Mouse (Mus musculus) stomach, postnatal 0 days (tissue): ENCODE data around the gene Gnb1. TPM values are rescaled to one million over a fixed set of nuclear protein-coding genes. Genes with fewer than 3 reads are reported as not detected.

Experiments
- ATAC-seq: fragments of 200-750 bp; cut with Nextera tagmentation; 2 replicates; pipeline ENCODE4 v1.8.0; 2017; ENCODE audit not compliant: low FRiP score, low TSS enrichment
- DNase-seq: peaks from one replicate; pipeline ENCODE4 v3.0.0-alpha.2; 2016; ENCODE audit warnings: low spot score
- H3K27ac ChIP-seq: fragments of 300-500 bp; sonication (generic); replicated peaks from 2 replicates; pipeline ENCODE4 v1.5.1; 2014; ENCODE audit warnings: mild to moderate bottlenecking, control low read depth
- H3K27me3 ChIP-seq: fragments of 300-500 bp; sonication (generic); 2 replicates; pipeline ENCODE4 v1.6.1; 2014; ENCODE audit warnings: low read length; ENCODE audit not compliant: control insufficient read depth, insufficient read depth
- H3K36me3 ChIP-seq: fragments of 300-500 bp; sonication (generic); 2 replicates; pipeline ENCODE4 v1.6.1; 2014; ENCODE audit warnings: low read length, mixed read lengths; ENCODE audit not compliant: control insufficient read depth, insufficient read depth
- H3K4me1 ChIP-seq: fragments of 300-500 bp; sonication (generic); replicated peaks from 2 replicates; pipeline ENCODE4 v1.6.1; 2014; ENCODE audit warnings: antibody characterized with exemption; ENCODE audit not compliant: control insufficient read depth, insufficient read depth
- H3K4me2 ChIP-seq: fragments of 300-500 bp; sonication (generic); replicated peaks from 2 replicates; pipeline ENCODE4 v1.6.1; 2014; ENCODE audit warnings: low read depth, mild to moderate bottlenecking, control low read depth, moderate library complexity
- H3K4me3 ChIP-seq: fragments of 300-500 bp; sonication (generic); 2 replicates; pipeline ENCODE4 v1.5.1; 2014; ENCODE audit warnings: low read depth, low read length, control low read depth
- H3K9ac ChIP-seq: fragments of 300-500 bp; sonication (generic); 2 replicates; pipeline ENCODE4 v1.6.1; 2014; ENCODE audit warnings: mild to moderate bottlenecking, low read length, control low read depth, mixed read lengths
- H3K9me3 ChIP-seq: fragments of 300-500 bp; sonication (generic); 2 replicates; pipeline ENCODE4 v1.6.1; 2016; ENCODE audit warnings: low read length; ENCODE audit not compliant: control insufficient read depth
- CTCF ChIP-seq: IDR thresholded peaks from 2 replicates; pipeline ENCODE4 v1.5.1; 2016; ENCODE audit warnings: antibody characterized with exemption, low read depth, mild to moderate bottlenecking, moderate library complexity
- EP300 ChIP-seq: optimal IDR thresholded peaks from 2 replicates; pipeline ENCODE3; 2016; ENCODE audit warnings: antibody characterized with exemption
- WGBS: fragments of 180-500 bp; shearing (Covaris S2); extraction: QIAGEN DNeasy Blood & Tissue Kit; methylation state at CpG from one replicate; pipeline ENCODE4 v1.1.7; 2014; 5-methylcytosine and 5-hydroxymethylcytosine counted together
- polyA plus RNA-seq: library from polyadenylated mRNA; unstranded; fragments of >200 nt; fragmentation: Nextera tagmentation; extraction: Ambion mirVana; gene quantifications from 2 replicates; pipeline ENCODE4 v1.2.1, GENCODE M21; 2015

Gnb1 gene
- 263 and 272 TPM in 2 replicates for polyA plus RNA-seq

DNA sequence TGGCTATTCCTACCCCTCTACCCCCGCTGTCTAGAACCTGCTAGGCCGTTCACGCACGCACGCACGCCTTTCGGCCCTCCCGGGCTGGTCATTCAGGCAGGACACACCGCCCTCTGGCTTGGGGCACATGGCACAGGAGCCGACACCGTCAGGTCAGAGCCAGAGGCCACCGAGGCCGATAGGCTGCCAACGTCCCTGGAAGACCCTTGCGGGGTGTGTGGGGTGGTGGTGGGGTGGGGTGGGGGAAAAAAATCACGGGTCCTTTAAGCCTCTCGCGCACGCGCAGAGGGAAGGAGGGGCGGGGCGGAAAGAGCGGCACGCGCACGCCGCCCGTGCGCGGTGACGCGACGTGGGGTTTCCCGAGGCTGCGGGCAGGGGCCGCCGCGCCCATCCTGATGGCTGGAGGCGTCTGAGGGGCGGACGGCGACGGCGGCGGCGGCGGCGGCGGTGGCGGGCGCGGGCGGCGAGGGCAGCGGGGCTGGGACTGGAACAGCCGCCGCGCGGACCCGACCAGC, at the start of gene Gnb1:
Gene Gnb1, plus strand, starts transcription at position 372 of the 515 bp plus-strand sequence.
- peak; percentile 77 for ATAC-seq
- Histone ChIP-seq H3K27me3 (no peaks in the 10 kb centered on the region), H3K4me2 (peak within 1 kb of the TSS; percentile 75), H3K4me3 (peak within 1 kb of the TSS; percentile 99), H3K36me3 (no peaks in the 10 kb centered on the region), H3K27ac (peak within 1 kb of the TSS; percentile 97), H3K9me3 (no peaks in the 10 kb centered on the region), H3K4me1 (peaks cover 22% of the 10 kb centered on the region), H3K9ac (peak within 1 kb of the TSS; percentile 100)
- TF ChIP-seq EP300 = no peak
- TF ChIP-seq CTCF = peak; percentile 56
- whole genome bisulfite sequencing = 0% methylated on average over 25 of the region's 60 CpGs
- peak; percentile 93 for DNase-seq

DNA sequence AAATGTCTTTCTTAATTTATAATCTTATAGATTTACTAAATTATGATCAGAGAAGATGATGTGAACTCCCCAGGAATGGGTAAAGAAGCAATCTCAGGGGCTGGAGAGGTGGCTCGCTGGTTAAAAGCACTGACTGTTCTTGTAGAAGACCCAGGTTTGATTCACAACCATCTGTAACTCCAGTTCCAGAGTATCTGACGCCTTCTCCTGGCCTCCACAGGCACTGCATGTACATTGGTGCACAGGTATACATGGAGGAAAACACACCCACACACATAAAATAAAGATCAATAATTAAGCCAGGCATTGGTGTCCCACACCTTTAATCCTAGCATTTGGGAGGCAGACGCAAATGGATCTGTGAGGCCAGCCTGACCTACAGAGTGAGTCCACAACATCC, 48.4 kb upstream of the Gnb1 start:
- Histone ChIP-seq H3K27me3 (no peaks in the 10 kb centered on the region), H3K36me3 (no peaks in the 10 kb centered on the region), H3K27ac (no peak overlapping the region), H3K4me2 (no peak overlapping the region), H3K4me1 (no peaks in the 10 kb centered on the region), H3K4me3 (no peak overlapping the region), H3K9ac (no peak overlapping the region), H3K9me3 (no peaks in the 10 kb centered on the region)
- DNase-seq = no peak
- TF ChIP-seq EP300 = no peak
- TF ChIP-seq CTCF = no peak
- WGBS = 63% methylated on average over 3 of the region's 3 CpGs
- ATAC-seq = no peak

DNA sequence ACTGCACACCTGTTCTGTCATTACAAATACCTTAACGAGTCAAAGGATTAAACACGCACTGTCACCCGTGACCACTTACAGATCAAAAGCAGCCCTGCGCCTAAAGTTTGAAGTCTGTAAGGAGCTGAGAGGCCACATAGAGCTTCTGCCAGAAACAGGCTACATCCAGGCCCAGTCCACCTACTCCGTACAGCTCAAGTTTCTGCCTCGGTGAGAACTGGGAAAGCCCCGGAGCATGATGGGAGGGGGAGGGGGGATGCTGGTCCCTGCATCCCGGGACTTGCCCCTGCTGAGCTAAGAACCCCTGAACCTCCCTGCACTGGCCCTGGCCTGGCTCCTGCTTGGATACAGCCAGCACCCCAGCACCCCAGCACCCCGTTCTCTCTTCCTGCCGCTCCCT, 39.6 kb upstream of the Gnb1 start:
- Histone ChIP-seq H3K4me1 (no peaks in the 10 kb centered on the region), H3K4me3 (no peak overlapping the region), H3K9me3 (no peaks in the 10 kb centered on the region), H3K27ac (no peak overlapping the region), H3K4me2 (no peak overlapping the region), H3K36me3 (no peaks in the 10 kb centered on the region), H3K27me3 (no peaks in the 10 kb centered on the region), H3K9ac (no peak overlapping the region)
- TF ChIP-seq CTCF (no peak), EP300 (no peak)
- DNase-seq (no peak), ATAC-seq (no peak)
- 34% methylated on average over 10 of the region's 10 CpGs for WGBS

DNA sequence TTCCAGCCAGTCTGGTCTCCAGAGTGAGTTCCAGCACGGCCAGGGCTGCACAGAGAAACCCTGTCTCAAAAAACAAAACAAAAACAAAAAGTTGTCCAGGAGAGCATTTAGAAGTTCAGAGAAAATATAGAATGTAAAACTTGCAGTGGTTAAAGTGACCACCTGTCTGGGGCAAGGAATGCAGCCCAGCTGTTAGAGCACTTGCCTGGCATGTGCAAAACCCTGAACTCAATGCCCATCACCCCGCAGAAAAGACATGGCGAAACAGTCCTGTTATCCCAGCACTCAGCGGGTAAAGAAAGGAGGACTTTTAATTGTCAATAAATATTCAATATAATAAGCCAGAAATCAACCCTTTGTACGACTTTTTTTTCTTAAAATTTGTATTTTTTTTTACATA, 32.6 kb upstream of the Gnb1 start:
- 74% methylated on average over 5 of the region's 5 CpGs for WGBS
- Histone ChIP-seq H3K4me2 (no peak overlapping the region), H3K27ac (no peak overlapping the region), H3K4me1 (no peaks in the 10 kb centered on the region), H3K9me3 (no peaks in the 10 kb centered on the region), H3K9ac (no peak overlapping the region), H3K36me3 (no peaks in the 10 kb centered on the region), H3K4me3 (no peak overlapping the region), H3K27me3 (no peaks in the 10 kb centered on the region)
- TF ChIP-seq CTCF (no peak), EP300 (no peak)
- DNase-seq (no peak), ATAC-seq (no peak)

GRCm38 (mm10) chr4:155463050-155463449, 28.1 kb upstream of the Gnb1 start:
- H3K9ac ChIP-seq = no peak overlapping the region
- ATAC-seq (no peak), DNase-seq (no peak)
- H3K27me3 ChIP-seq = no peaks in the 10 kb centered on the region
- H3K4me3 ChIP-seq = no peak overlapping the region
- no peak overlapping the region for H3K4me2 ChIP-seq
- WGBS = 72% methylated on average over 13 of the region's 13 CpGs
- H3K4me1 ChIP-seq = no peaks in the 10 kb centered on the region
- no peaks in the 10 kb centered on the region for H3K36me3 ChIP-seq
- H3K27ac ChIP-seq = no peak overlapping the region
- no peaks in the 10 kb centered on the region for H3K9me3 ChIP-seq
- TF ChIP-seq EP300 = no peak
- TF ChIP-seq CTCF = no peak

DNA sequence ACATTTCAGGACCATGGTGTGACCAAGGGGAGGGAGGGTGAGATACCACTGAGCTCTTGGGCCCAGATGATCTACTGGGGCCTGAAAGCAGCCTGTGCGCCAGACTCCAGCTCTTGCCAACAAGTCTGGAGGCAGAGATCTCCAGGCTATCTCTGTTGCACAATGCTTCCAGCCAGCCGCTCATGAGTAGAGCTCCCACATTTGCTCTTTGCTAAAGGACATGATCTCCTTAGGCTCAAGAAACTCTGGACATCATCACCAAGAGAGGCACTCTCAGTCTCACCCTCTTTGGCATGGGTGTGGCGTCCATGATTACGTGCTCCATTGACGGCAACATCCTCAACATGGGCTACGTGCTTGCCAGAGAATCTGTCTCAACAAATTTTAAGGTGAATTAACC, 27.6 kb upstream of the Gnb1 start:
- H3K36me3 ChIP-seq = no peaks in the 10 kb centered on the region
- no peaks in the 10 kb centered on the region for H3K4me1 ChIP-seq
- DNase-seq (no peak), ATAC-seq (no peak)
- 83% methylated on average over 6 of the region's 6 CpGs for WGBS
- no peak overlapping the region for H3K27ac ChIP-seq
- H3K27me3 ChIP-seq = no peaks in the 10 kb centered on the region
- no peak overlapping the region for H3K4me3 ChIP-seq
- no peaks in the 10 kb centered on the region for H3K9me3 ChIP-seq
- TF ChIP-seq CTCF = no peak
- TF ChIP-seq EP300 = no peak
- no peak overlapping the region for H3K9ac ChIP-seq
- no peak overlapping the region for H3K4me2 ChIP-seq
